Mouse (Mus musculus) inflammation-experienced regulatory T-cells, adult 6 months (primary cell): ENCODE data around the gene Gm20458. TPM values are rescaled to one million over a fixed set of nuclear protein-coding genes. Genes with fewer than 3 reads are reported as not detected.

Experiments used
- ATAC-seq: one replicate; pipeline ENCODE4 v1.8.0; 2017
- polyA plus RNA-seq, 3 experiments: library from polyadenylated mRNA; unstranded; fragments of 100-300 nt; shearing (Covaris generic); gene quantifications; one replicate each; pipeline ENCODE4 v1.2.1; 2017

The Gm20458 gene
- polyA plus RNA-seq, 3 experiments from 2014 or later, result 4.5 TPM; not detected in 2

DNA sequence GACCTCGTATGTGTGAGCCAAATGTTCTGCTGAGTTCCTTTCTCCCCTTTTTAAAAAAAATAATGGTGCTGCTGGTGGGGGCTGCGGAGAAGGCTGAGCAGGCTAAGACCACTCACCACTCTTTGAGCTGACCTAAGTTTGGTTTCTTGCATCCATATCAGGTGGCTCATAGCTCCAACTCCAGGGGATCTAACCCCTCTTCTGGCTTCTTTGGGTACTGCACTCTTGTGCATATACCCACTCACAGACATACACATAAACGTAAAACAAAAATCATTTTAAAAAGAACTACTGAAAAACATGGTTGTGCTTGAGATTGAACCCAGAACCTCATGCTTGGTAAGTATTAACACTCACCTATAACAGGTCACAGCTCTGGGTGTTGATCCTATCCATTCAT lies 44.2 kb downstream of the Gm20458 start:
- ATAC-seq, result no peak

GRCm38 (mm10) chr2:164505619-164506347 lies 45.0 kb downstream of the Gm20458 start:
- ATAC-seq, result no peak

GRCm38 (mm10) chr2:164507811-164508210 lies 47.0 kb downstream of the Gm20458 start:
- ATAC-seq, result no peak

DNA sequence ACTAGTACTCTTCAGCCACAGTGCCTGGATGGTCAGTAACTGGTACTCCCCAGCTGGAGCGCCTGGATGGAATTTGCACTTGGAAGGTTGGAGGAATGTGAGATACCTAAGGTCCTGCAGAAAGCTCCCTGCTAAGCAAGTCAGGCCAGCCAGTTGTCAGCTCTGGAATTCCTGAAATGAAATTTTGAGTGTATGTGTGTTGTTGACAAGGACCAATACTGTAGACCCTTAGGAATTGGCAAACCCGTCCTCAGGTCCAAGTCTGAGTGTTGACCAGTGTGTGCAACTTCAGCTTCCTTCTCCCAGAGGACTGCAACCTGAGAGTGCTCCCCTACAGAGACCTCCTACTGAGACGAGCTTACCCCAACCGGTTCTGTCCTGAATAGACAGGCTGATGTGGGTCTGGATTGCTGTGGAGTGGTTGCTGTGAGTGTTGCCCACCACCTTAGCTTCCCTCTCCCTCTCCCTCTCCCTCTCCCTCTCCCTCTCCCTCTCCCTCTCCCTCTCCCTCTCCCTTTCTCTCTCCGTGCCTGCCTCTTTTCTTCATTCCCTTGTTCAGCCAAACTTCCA lies 49.9 kb downstream of the Gm20458 start:
- ATAC-seq, result no peak

DNA sequence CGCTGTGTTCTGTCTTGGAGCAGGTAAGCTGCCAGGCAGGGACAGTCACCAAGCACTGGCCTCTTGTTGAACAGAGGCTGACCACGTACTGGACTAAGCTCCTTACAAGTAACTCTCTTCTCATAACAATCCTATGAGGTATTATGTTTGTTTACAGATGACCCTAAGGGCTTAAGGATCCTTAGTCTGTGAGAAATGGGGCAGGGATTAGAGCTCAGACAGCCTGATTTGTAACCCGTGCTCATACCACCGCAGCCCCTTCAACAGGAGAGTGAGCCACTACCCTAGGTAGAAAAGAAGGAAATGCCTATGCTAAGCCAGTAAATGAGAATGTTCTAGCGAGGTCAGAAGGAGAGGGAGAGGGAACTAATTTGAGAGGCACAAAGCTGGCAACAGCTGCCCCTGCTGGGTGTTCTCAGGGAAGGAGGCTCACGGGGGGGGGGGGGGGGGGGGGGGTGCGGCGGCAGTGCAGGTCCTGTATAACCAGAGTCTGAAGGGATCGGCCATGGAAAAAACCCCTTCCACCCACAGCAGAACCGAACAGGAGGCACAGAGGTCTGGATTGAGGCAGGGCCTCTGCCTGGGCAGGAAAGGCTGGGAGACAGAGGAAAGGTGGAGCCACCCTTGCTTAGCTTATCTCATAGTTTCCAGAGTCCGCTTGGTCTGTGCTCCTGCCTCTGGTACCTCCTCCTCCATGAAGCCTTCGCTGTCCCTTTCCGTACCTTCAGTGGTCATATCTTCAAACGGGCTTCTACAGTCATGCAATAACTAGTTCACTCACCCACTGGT lies 51.5 kb downstream of the Gm20458 start:
- no peak for ATAC-seq

GRCm38 (mm10) chr2:164513389-164513788 lies 52.6 kb downstream of the Gm20458 start:
- no peak for ATAC-seq

- no peak for ATAC-seq
Measured at GRCm38 (mm10) chr2:164514916-164515315, 54.1 kb downstream of the Gm20458 start.

DNA sequence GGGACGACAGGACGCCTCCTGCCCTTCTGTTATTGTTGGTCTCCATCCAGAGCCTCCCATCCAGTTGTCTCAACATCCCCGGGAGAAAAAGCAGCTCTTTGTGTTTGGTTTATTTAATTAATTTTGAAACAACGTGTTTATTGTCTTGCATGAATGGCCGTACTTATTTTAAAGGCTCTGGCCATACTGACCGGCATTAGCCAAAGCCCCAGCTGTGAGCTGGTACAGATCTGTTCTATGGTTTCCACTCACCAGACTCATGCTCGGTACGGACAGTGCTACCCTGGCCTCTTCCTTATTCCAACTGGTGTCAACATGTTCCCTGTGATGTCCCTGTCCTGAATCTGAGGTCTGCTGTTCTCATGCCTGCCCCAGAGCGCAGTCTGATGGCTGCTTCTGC lies 55.1 kb downstream of the Gm20458 start:
- no peak for ATAC-seq

GRCm38 (mm10) chr2:164516592-164516991 lies 55.8 kb downstream of the Gm20458 start:
- ATAC-seq, result no peak

- no peak for ATAC-seq
Measured at GRCm38 (mm10) chr2:164517485-164518221, 56.9 kb downstream of the Gm20458 start.

DNA sequence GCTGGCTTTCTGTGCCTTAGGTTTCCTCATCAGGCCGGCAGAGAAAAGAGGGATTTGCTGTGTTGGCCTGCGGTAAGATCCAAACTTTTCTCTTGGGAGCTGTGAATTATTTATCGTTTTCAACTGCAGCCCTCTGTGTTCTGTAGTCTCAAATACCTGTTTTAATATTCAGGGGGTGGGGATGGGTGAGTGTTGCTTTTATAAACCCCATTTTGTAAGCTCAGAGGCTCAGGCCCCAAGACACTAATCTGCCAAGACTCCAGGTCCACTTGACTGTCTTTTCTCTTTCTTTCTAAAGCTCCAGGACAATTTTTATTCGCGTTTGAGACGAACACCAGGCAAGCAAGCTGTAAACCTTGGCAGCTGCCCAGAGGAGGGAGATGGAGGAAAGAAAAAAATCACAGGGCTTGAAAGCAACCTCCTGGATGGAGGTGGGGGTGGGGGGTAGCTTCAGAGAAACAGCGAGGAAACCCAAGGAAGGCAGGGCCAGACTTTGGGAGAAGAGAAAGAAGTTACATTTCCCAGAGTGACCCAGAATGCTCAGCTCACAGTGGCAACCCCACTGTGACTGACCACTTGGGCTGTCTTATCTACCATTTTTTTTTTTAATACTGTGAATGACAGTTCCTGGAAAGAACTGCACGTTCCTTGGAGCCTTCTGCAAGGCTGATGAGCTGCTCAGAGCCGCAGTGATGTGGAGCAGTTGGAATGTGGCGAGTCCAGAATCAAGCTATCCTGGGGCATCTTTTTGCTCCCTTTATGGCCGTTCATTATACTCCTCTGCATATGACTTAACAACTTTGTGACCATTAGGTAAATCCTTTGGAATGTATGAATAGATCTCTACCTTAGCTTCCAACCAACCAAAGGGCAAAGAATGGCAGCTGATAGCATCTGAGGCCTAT lies 57.8 kb downstream of the Gm20458 start:
- ATAC-seq, result no peak

DNA sequence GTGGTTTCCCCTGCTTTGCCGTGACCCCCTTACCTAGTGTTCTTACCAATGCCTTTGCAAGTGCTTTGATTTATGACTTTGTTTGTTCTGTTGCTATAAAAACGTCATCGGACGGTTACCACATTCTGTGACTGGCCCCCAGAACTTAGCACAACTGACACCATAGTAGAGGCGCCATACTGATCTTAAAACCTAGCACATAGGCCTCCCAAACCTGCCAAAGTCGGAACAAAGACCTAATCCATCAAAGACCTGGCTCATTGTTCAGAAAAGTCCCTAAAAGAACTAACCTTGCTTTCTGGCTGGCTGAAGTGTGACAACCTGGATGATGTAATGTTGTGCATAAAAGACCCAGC lies 58.4 kb downstream of the Gm20458 start:
- ATAC-seq, result no peak

DNA sequence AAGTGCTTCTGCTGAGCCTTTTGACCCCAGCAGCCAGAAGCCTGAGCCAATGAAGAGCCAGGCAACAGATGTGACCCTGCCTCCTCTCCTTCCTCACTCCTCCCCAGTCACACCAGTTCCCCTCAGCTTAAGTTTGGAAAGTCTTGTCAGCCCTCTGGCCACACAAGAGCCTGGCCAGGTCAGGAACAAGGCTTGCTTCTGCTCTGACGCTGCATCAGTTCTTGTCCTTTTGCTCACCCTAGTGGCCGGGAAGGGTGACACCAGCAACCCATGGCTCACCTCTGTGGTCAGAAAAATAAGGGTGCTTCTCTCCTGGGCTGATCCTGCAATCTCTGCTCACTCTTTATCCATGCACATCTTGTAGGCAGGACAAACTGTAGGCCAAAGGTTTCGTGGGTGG lies 60.0 kb downstream of the Gm20458 start:
- no peak for ATAC-seq

- peak; percentile 92 for ATAC-seq
Measured at GRCm38 (mm10) chr2:164521841-164522240, 61.1 kb downstream of the Gm20458 start.

DNA sequence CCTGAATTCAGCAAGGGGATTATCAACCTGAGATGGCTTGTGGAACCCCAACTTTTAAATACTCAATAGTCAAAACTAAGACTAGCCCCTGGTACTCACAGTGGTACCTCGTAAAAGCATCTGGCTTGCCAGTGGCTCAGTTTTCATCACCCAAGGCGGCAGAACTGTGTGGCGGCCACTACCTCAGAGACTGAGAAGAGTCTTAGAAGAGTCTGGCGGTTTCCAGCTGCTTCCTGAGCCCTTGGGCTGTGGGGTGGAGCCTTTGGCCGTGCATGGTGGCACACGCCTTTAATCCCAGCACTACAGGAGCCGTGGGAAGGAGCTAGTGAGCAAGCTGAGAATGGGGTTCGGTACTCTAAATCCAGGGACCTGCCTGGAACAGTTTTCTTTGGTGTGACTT lies 61.5 kb downstream of the Gm20458 start:
- ATAC-seq, result peak; percentile 19

DNA sequence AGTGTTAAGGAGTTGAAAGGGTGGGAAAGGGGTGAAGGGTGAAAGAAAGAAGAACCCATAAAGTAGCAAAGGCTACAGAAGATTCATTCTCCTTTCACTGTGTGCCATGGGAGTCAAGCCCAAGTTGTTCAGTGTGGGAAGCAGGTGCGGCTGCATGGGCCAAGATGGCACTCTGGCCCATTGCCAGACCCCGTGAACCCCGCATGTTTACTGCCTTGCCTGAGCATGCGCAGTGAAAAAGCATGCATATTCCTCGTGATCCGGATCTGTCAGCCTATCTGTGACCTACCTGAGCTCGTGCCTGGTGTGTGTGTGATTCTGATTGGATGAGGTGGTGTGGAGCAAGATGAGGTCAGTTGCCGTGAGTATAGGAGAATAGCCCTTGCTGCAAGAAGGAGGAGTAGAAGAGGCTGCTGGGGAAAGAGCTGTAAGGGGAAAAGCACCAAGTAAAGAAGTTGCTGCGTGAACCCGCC lies 62.6 kb downstream of the Gm20458 start:
- ATAC-seq, result no peak

GRCm38 (mm10) chr2:164528557-164528956 lies 67.8 kb downstream of the Gm20458 start:
- ATAC-seq, result no peak

DNA sequence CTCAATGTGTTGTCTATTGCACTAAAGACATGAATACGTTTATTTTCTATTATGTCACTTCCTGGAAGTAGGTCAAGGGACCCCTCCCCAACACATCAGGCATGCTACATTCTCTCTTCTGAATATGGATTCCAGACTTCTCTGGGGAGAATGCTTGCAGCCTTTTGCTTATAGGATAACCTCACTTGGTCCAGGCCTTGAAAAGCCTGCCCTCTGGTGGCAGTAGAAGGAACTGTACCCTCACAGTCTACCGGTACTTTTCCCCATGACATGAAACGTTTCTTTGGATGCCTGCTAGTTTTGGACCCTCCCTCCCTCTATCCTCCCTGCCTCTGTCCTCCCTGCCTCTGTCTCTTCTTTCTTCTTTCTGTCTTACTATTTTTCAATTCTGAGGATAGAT lies 70.4 kb downstream of the Gm20458 start:
- peak; percentile 71 for ATAC-seq

DNA sequence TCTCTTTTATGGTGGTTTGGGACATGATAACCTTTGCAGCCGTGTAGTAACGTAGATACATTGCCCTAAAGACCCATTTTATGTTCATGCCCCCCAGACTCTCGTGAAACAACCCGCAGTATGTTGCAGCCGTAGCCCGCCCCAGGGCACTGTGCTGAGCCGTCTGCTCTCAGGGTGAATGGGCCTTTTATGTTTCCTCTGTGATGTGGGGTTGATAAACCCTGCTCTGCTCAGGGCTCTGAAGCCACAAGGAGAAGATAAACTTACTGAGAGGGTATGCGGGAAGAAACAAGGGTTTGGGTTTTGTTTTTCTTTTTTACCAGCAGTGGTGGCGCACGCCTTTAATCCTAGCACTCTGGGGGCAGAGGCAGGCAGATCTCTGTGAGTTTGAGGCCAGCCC lies 73.5 kb downstream of the Gm20458 start:
- ATAC-seq, result peak; percentile 52

DNA sequence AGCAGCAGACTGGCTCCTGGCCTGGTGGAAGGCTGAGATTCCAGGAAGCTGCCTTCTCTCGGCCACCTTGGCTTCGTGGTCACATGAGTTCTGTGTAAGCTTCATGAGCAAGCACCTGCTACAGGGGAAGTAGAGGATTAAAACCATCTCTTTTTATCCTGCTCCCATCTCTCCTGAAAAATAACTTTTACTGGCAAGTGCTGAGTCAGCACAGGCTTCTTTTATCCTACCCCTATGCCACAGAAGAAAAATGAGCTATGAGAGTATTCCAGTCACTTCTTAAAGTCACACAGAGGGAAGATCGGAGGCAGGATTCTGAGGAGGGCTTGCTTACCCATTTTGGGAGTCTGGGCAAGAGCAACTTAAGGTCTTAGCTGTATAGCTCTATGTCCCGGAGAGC lies 76.2 kb downstream of the Gm20458 start:
- no peak for ATAC-seq
